Mouse (Mus musculus) gastrocnemius, postnatal 36 days (tissue): ENCODE measurements around the gene Sos1. TPM values are rescaled to one million over a fixed set of nuclear protein-coding genes. Genes with fewer than 3 reads are reported as not detected.
A peak's percentile ranks its signal among the peaks of the same experiment; 100 is the strongest.
"Not testable (repeated sequence)": the region's sequence is repeated elsewhere in the genome, so short reads cannot be mapped to it uniquely, and the experiment has no call there.

Experiments
- DNase-seq, 2 experiments: peaks; one replicate each; pipeline ENCODE4 v3.0.0; 2022
- intact Hi-C: fragments of 180-260 bp; cut with DNase I; formaldehyde crosslinking; loops from one replicate; pipeline ENCODE4 v1.15.1; 2025
- total RNA-seq, 2 experiments: library from RNA; stranded (reverse); gene quantifications; 2 replicates each; pipeline ENCODE4 v1.2.3; 2021

Sos1 gene
- total RNA-seq, 2 experiments from 2014 or later, result 13.6 to 14.3 TPM

- no peak for DNase-seq
- intact Hi-C loops, result no loop called here
These were observed 48.3 kb downstream of the Sos1 start for GRCm38 (mm10) chr17:80431997-80432396.

GRCm38 (mm10) chr17:80427966-80428365 is 52.3 kb downstream of the Sos1 start:
- no peak for DNase-seq
- intact Hi-C loops, result no loop called here

GRCm38 (mm10) chr17:80426901-80427300 is 53.4 kb downstream of the Sos1 start:
- DNase-seq, result no peak

GRCm38 (mm10) chr17:80426171-80426570 is 54.1 kb downstream of the Sos1 start:
- intact Hi-C loops, result no loop called here
- no peak for DNase-seq

More at GRCm38 (mm10) chr17:80426901-80427300, 53.4 kb downstream of the Sos1 start:
- intact Hi-C loops, result no loop called here

- intact Hi-C loops, result no loop called here
- no peak for DNase-seq
These were observed 59.3 kb downstream of the Sos1 start for GRCm38 (mm10) chr17:80420998-80421397.

- DNase-seq, result no peak
- intact Hi-C loops, result no loop called here
These were observed 61.6 kb downstream of the Sos1 start for GRCm38 (mm10) chr17:80418572-80419210.

GRCm38 (mm10) chr17:80411182-80411581 is 69.1 kb downstream of the Sos1 start:
- intact Hi-C loops, result no loop called here

GRCm38 (mm10) chr17:80398243-80398642 is 82.0 kb downstream of the Sos1 start:
- intact Hi-C loops, result no loop called here

More at GRCm38 (mm10) chr17:80411182-80411581, 69.1 kb downstream of the Sos1 start:
- no peak for DNase-seq

GRCm38 (mm10) chr17:80391423-80392403 is 88.5 kb downstream of the Sos1 start:
- DNase-seq, result peak in 1 of 2 experiments; percentile 11
- intact Hi-C loops, result no loop called here

More at GRCm38 (mm10) chr17:80398243-80398642, 82.0 kb downstream of the Sos1 start:
- no peak for DNase-seq

- intact Hi-C loops, result no loop called here
- DNase-seq, result no peak
These were observed 90.2 kb downstream of the Sos1 start for GRCm38 (mm10) chr17:80390024-80390423.

GRCm38 (mm10) chr17:80385671-80386070 is 94.6 kb downstream of the Sos1 start:
- DNase-seq, result no peak
- intact Hi-C loops, result no loop called here

- DNase-seq, intact Hi-C loops: not testable (repeated sequence)
These were observed 101.9 kb downstream of the Sos1 start for GRCm38 (mm10) chr17:80378386-80378785.

GRCm38 (mm10) chr17:80373726-80374096 is 106.5 kb downstream of the Sos1 start:
- DNase-seq, result no peak
- intact Hi-C loops, result no loop called here

- peak; percentile 72 to 82 for DNase-seq
- intact Hi-C loops, result no loop called here
These were observed 107.1 kb downstream of the Sos1 start, which contains the start of gene Gm10190 for GRCm38 (mm10) chr17:80372989-80373725. TSS of gene Gm10190 (minus strand) at chr17:80373541.

GRCm38 (mm10) chr17:80368606-80369005 is 111.6 kb downstream of the Sos1 start:
- intact Hi-C loops, result no loop called here
- DNase-seq, result no peak

GRCm38 (mm10) chr17:80367276-80367675 is 113.0 kb downstream of the Sos1 start:
- intact Hi-C loops, result no loop called here
- no peak for DNase-seq

GRCm38 (mm10) chr17:80360245-80360644 is 120.0 kb downstream of the Sos1 start:
- intact Hi-C loops, result no loop called here
- no peak for DNase-seq

GRCm38 (mm10) chr17:80347234-80347633 is 133.0 kb downstream of the Sos1 start:
- intact Hi-C loops, result no loop called here
- no peak for DNase-seq

GRCm38 (mm10) chr17:80346591-80347125 is 133.6 kb downstream of the Sos1 start:
- DNase-seq, result no peak
- intact Hi-C loops, result no loop called here

GRCm38 (mm10) chr17:80345277-80345676 is 135.0 kb downstream of the Sos1 start:
- no peak for DNase-seq
- intact Hi-C loops, result no loop called here
